Mouse (Mus musculus) induced T-regulatory cell, adult 2 months (primary cell): ENCODE data around the gene Arl16.

Source experiments
- DNase-seq: peaks from one replicate; pipeline ENCODE4 v3.0.0-alpha.2; 2012; ENCODE audit warnings: low read depth

Gene Arl16

GRCm38 (mm10) chr11:120452246-120452645 is 15.2 kb downstream of the Arl16 start:
- DNase-seq: no peak

GRCm38 (mm10) chr11:120447179-120447578 is 20.2 kb downstream of the Arl16 start:
- DNase-seq: no peak

- no peak for DNase-seq
These were observed 21.9 kb downstream of the Arl16 start for GRCm38 (mm10) chr11:120445475-120445874.

GRCm38 (mm10) chr11:120444106-120444505 is 23.3 kb downstream of the Arl16 start:
- no peak for DNase-seq

GRCm38 (mm10) chr11:120442765-120443280 is 24.6 kb downstream of the Arl16 start:
- DNase-seq: no peak

- DNase-seq: no peak
These were observed 25.1 kb downstream of the Arl16 start, which contains the start of gene Tspan10 for GRCm38 (mm10) chr11:120442344-120442743. Gene Tspan10 (plus strand): TSS chr11:120442644.

- DNase-seq: no peak
These were observed 29.5 kb downstream of the Arl16 start for GRCm38 (mm10) chr11:120437857-120438385.

GRCm38 (mm10) chr11:120437152-120437856 is 30.1 kb downstream of the Arl16 start, which contains the start of gene Nploc4:
Gene Nploc4 (minus strand): TSS chr11:120437708.
- peak; percentile 91 for DNase-seq

- DNase-seq: no peak
These were observed 40.7 kb downstream of the Arl16 start for GRCm38 (mm10) chr11:120426727-120427126.

- DNase-seq: peak; percentile 78
These were observed 43.7 kb downstream of the Arl16 start for GRCm38 (mm10) chr11:120423569-120424295.

- DNase-seq: no peak
These were observed 44.5 kb downstream of the Arl16 start for GRCm38 (mm10) chr11:120422651-120423568.

GRCm38 (mm10) chr11:120418592-120418991 is 48.8 kb downstream of the Arl16 start:
- no peak for DNase-seq

- no peak for DNase-seq
These were observed 49.6 kb downstream of the Arl16 start for GRCm38 (mm10) chr11:120417852-120418251.
